Mouse (Mus musculus) spleen, adult 2 months (tissue): ENCODE measurements at regions not wholly inside any gene's neighbourhood (a gene's known extent, or its start where the extent isn't known, plus 50 kb on each side); places are given as distances from the start of the nearest gene placed in this dataset.

Experiments
- DNase-seq, 2 experiments: peaks; one replicate each; pipeline versions ENCODE4 v3.0.0 to v3.0.0-alpha.2; 2012 to 2021; ENCODE audit warnings: low spot score in 2 of 2, low read depth in 1 of 2
- H3K27ac ChIP-seq: fragments of 200-500 bp; 2 replicates; pipeline ENCODE4 v1.5.1; 2012; ENCODE audit warnings: low read length, inconsistent platforms; ENCODE audit not compliant: insufficient read depth
- H3K27me3 ChIP-seq: fragments of 200-500 bp; 2 replicates; pipeline ENCODE4 v1.6.1; 2012; ENCODE audit warnings: mild to moderate bottlenecking, moderate library complexity, low read length, inconsistent platforms; ENCODE audit not compliant: control insufficient read depth, insufficient read depth
- H3K36me3 ChIP-seq: fragments of 200-500 bp; 2 replicates; pipeline ENCODE4 v1.6.1; 2012; ENCODE audit warnings: mild to moderate bottlenecking, low read length, inconsistent platforms; ENCODE audit not compliant: control insufficient read depth, insufficient read depth
- H3K4me1 ChIP-seq: fragments of 200-500 bp; 2 replicates; pipeline ENCODE4 v1.6.1; 2011; ENCODE audit warnings: inconsistent platforms; ENCODE audit not compliant: control insufficient read depth, insufficient read depth, insufficient read length
- H3K4me3 ChIP-seq: fragments of 200-500 bp; 2 replicates; pipeline ENCODE4 v1.5.1; 2011; ENCODE audit warnings: mild to moderate bottlenecking, inconsistent platforms; ENCODE audit not compliant: insufficient read depth, insufficient read length; ENCODE audit errors: extremely low read depth
- CTCF ChIP-seq: fragments of 200-500 bp; IDR thresholded peaks from 2 replicates; pipeline ENCODE4 v1.5.1; 2011; ENCODE audit warnings: mild to moderate bottlenecking, inconsistent platforms; ENCODE audit not compliant: insufficient read depth, insufficient read length, insufficient replicate concordance; ENCODE audit errors: extremely low read depth
- POLR2A ChIP-seq: fragments of 200-500 bp; IDR thresholded peaks from 2 replicates; pipeline ENCODE4 v1.6.1; 2011; ENCODE audit warnings: low read depth, low read length, inconsistent platforms
- WGBS: fragments of 180-500 bp; shearing (Covaris S2); methylation state at CpG from one replicate; pipeline ENCODE4 v1.1.7; 2018; 5-methylcytosine and 5-hydroxymethylcytosine counted together

- Histone ChIP-seq H3K27ac (no peak overlapping the region), H3K27me3 (no peaks in the 10 kb centered on the region), H3K36me3 (no peaks in the 10 kb centered on the region), H3K4me3 (no peak overlapping the region), H3K4me1 (no peaks in the 10 kb centered on the region)
- no peak for TF ChIP-seq POLR2A
- TF ChIP-seq CTCF: no peak
- 85% methylated on average over 6 of the region's 6 CpGs for WGBS
- no peak for DNase-seq
These were observed 289.1 kb upstream of the Nbea start for GRCm38 (mm10) chr3:56472651-56473050.

DNA sequence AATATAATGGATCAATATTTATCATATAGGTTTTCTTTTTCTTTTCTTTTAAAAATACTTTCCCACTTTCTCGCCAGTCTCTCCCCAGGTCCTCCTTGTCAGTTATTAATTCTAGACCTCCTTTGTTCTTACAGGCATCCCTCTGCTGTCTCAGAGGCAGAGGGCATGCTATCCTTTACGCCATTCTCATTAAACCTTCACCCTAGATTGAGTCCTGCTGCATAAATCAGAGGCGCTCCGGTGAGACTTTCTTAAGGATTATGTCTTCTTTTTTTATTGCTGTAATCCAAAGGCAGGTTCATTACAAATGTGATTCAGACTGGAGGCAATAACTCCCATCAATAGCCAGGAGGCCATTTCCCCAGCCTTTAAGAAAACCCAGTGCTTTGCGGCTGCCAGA, 288.3 kb upstream of the Nbea start:
- 89% methylated on average over 5 of the region's 5 CpGs for WGBS
- Histone ChIP-seq H3K4me1 (no peaks in the 10 kb centered on the region), H3K27me3 (no peaks in the 10 kb centered on the region), H3K4me3 (no peak overlapping the region), H3K27ac (no peak overlapping the region), H3K36me3 (no peaks in the 10 kb centered on the region)
- TF ChIP-seq CTCF: no peak
- DNase-seq: no peak

DNA sequence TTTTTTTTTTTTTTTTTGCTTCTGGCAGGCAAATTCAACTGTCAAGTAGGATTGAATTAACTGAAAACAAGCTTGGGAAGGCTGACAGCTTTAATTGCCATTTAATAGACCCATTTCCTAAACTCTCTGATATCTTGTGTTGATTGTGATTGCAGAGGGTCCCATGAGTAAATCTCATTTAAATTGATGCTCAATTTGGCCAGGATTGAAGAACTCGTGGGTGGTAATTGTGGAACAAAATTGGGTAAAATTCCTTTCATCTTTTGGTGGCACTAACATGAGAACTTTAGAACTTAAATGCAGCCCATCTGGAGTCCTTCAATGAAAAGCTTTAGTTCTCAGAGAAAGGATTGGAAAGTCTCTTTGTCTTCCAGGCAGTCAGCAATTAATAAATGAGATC, 287.7 kb upstream of the Nbea start:
- H3K27me3 ChIP-seq: no peaks in the 10 kb centered on the region
- H3K4me1 ChIP-seq: no peaks in the 10 kb centered on the region
- no peak for TF ChIP-seq POLR2A
- H3K4me3 ChIP-seq: no peak overlapping the region
- no peak for DNase-seq
- no peak overlapping the region for H3K27ac ChIP-seq
- no peaks in the 10 kb centered on the region for H3K36me3 ChIP-seq
- 32% methylated on average over 1 of the region's 1 CpGs for WGBS

GRCm38 (mm10) chr3:56457625-56458024, 274.1 kb upstream of the Nbea start:
- Histone ChIP-seq H3K36me3 (no peaks in the 10 kb centered on the region), H3K27ac (no peak overlapping the region), H3K27me3 (no peaks in the 10 kb centered on the region), H3K4me1 (no peaks in the 10 kb centered on the region; the same call in 1 of the 2 replicates), H3K4me3 (no peak overlapping the region)
- WGBS: 76% methylated on average over 4 of the region's 4 CpGs
- no peak for TF ChIP-seq CTCF
- TF ChIP-seq POLR2A: no peak
- DNase-seq: no peak

GRCm38 (mm10) chr3:56456317-56456716, 272.8 kb upstream of the Nbea start:
- DNase-seq: no peak
- Histone ChIP-seq H3K4me1 (no peaks in the 10 kb centered on the region; the same call in 1 of the 2 replicates), H3K27me3 (no peaks in the 10 kb centered on the region), H3K36me3 (no peaks in the 10 kb centered on the region), H3K27ac (no peak overlapping the region), H3K4me3 (no peak overlapping the region)
- WGBS: 77% methylated on average over 6 of the region's 6 CpGs
- no peak for TF ChIP-seq CTCF
- no peak for TF ChIP-seq POLR2A

DNA sequence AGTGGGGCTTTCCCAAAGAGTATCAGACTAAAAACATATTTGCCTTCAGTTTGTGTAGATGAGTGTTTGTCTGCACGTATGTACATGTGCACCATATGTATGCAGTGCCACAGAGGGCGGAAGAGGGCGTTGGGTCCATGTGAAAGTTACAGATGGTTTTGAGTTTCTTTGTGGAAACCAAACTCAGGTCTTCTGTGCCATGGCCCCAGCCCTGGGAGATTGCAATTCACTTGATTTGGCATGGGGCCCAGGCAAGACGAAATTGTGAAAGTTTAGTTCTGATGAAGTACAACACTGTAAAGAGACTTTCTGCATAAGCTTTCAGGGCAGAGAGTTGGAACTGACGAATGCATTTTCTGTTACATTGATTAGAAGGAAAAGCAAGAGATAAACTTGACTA, 255.4 kb upstream of the Nbea start:
- no peaks in the 10 kb centered on the region for H3K4me1 ChIP-seq
- H3K27me3 ChIP-seq: no peaks in the 10 kb centered on the region
- WGBS: 85% methylated on average over 5 of the region's 5 CpGs
- no peak overlapping the region for H3K4me3 ChIP-seq
- H3K36me3 ChIP-seq: no peaks in the 10 kb centered on the region
- DNase-seq: no peak
- no peak for TF ChIP-seq CTCF
- no peak for TF ChIP-seq POLR2A
- H3K27ac ChIP-seq: no peak overlapping the region

DNA sequence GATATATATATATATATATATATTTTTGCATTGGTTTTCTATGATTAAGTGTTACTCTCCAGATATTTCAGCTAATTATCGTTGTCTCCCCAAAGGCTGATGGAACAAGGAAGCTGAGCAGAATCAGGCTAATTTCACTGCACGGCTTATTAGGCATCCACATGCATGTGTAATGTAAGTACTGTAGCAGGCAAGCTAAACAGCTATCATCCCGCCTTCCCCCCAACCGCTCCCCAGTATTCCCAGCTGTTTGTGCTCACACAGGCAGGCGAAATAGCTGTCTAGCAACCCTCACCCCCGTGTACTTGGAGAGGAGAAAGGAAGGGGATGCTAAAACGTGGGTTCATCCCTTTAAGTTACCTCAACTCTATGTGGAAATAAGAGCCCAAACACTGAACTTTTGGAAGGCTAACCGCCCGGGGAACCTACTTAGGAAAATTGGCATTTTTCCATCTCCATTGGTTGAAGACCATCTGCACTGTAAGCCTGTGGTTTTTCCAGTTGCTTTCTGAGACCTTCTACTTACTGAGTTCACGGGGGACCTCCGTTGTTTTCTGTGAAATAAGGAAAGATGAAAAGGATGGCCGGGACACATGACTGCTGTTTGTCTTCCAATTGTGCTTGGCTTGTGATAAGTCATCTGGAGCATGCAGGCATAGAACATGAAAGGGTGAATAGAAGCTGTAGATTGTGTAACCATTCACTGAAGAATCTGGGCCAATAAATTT, 254.7 kb upstream of the Nbea start:
- Histone ChIP-seq H3K27ac (no peak overlapping the region), H3K27me3 (no peaks in the 10 kb centered on the region), H3K36me3 (no peaks in the 10 kb centered on the region), H3K4me1 (no peaks in the 10 kb centered on the region), H3K4me3 (no peak overlapping the region)
- WGBS: 82% methylated on average over 12 of the region's 12 CpGs
- DNase-seq: no peak
- TF ChIP-seq CTCF (no peak), POLR2A (no peak)
